Mouse (Mus musculus) lung, adult 2 months (tissue): ENCODE measurements around the gene Tmprss4. TPM values are rescaled to one million over a fixed set of nuclear protein-coding genes. Genes with fewer than 3 reads are reported as not detected.

ENCODE experiments used
- DNase-seq: peaks from one replicate; pipeline ENCODE4 v3.0.0; 2022
- H3K4me1 ChIP-seq: fragments of 200-500 bp; 2 replicates; pipeline ENCODE4 v1.6.1; 2011; ENCODE audit warnings: low read length; ENCODE audit not compliant: control insufficient read depth, insufficient read depth
- H3K4me3 ChIP-seq: fragments of 200-500 bp; replicated peaks from 2 replicates; pipeline ENCODE3; 2011; ENCODE audit warnings: low read depth, mild to moderate bottlenecking, control low read depth, low read length; ENCODE audit errors: extremely low read depth
- CTCF ChIP-seq: fragments of 200-500 bp; IDR thresholded peaks from 2 replicates; pipeline ENCODE4 v1.5.1; 2011; ENCODE audit warnings: mild to moderate bottlenecking, low read length, control low read depth; ENCODE audit not compliant: insufficient read depth
- POLR2A ChIP-seq: fragments of 200-500 bp; IDR thresholded peaks from 2 replicates; pipeline ENCODE4 v1.6.1; 2011; ENCODE audit warnings: low read depth, mild to moderate bottlenecking, control low read depth, low read length, borderline replicate concordance; ENCODE audit errors: extremely low read depth
- WGBS: fragments of 180-500 bp; shearing (Covaris S2); methylation state at CpG from one replicate; pipeline ENCODE4 v1.1.7; 2018; 5-methylcytosine and 5-hydroxymethylcytosine counted together
- polyA plus RNA-seq: library from polyadenylated mRNA; depleted of rRNA; stranded (reverse); fragments of >200 nt; gene quantifications from 2 replicates; pipeline ENCODE4 v1.2.3, GENCODE M21; 2012

Tmprss4 gene
- polyA plus RNA-seq, 1 experiment, result 24.1 TPM

GRCm38 (mm10) chr9:45183266-45183665, 20.6 kb downstream of the Tmprss4 start:
- no peak for DNase-seq
- TF ChIP-seq POLR2A, result no peak
- no peak for TF ChIP-seq CTCF
- no peak overlapping the region for H3K4me3 ChIP-seq
- WGBS, result 78% methylated on average over 6 of the region's 6 CpGs
- no peaks in the 10 kb centered on the region for H3K4me1 ChIP-seq

GRCm38 (mm10) chr9:45182521-45182920, 21.4 kb downstream of the Tmprss4 start:
- no peak for DNase-seq
- no peak for TF ChIP-seq CTCF
- no peak for TF ChIP-seq POLR2A
- no peak overlapping the region for H3K4me3 ChIP-seq
- 40% methylated on average over 3 of the region's 3 CpGs for whole genome bisulfite sequencing
- no peaks in the 10 kb centered on the region for H3K4me1 ChIP-seq

- no peak for DNase-seq
- WGBS, result 2% methylated on average over 2 of the region's 2 CpGs
- TF ChIP-seq POLR2A (no peak), CTCF (no peak)
- H3K4me1 ChIP-seq, result no peaks in the 10 kb centered on the region
- no peak within 1 kb of the TSS for H3K4me3 ChIP-seq
These were observed 22.1 kb downstream of the Tmprss4 start, which contains the start of gene BC049352 for GRCm38 (mm10) chr9:45181770-45182169. TSS of gene BC049352 (plus strand) at chr9:45182007.

- WGBS, result 85% methylated on average over 5 of the region's 5 CpGs
These were observed 24.6 kb downstream of the Tmprss4 start for GRCm38 (mm10) chr9:45179282-45179681.

GRCm38 (mm10) chr9:45173475-45173874, 30.4 kb downstream of the Tmprss4 start:
- no peak for DNase-seq
- 60% methylated on average over 3 of the region's 3 CpGs for WGBS
- Histone ChIP-seq H3K4me1 (no peaks in the 10 kb centered on the region), H3K4me3 (no peak overlapping the region)
- TF ChIP-seq CTCF (no peak), POLR2A (no peak)

More at GRCm38 (mm10) chr9:45179282-45179681, 24.6 kb downstream of the Tmprss4 start:
- H3K4me3 ChIP-seq, result no peak overlapping the region
- DNase-seq, result no peak
- TF ChIP-seq CTCF, result no peak
- no peak for TF ChIP-seq POLR2A
- no peaks in the 10 kb centered on the region for H3K4me1 ChIP-seq

- TF ChIP-seq POLR2A (no peak), CTCF (no peak)
- WGBS, result 81% methylated on average over 1 of the region's 1 CpGs
- DNase-seq, result no peak
- Histone ChIP-seq H3K4me1 (no peaks in the 10 kb centered on the region), H3K4me3 (no peak overlapping the region)
These were observed 32.8 kb downstream of the Tmprss4 start for GRCm38 (mm10) chr9:45171073-45171610.

GRCm38 (mm10) chr9:45170150-45170549, 33.7 kb downstream of the Tmprss4 start:
- DNase-seq, result no peak
- TF ChIP-seq POLR2A (no peak), CTCF (no peak)
- WGBS, result 90% methylated on average over 5 of the region's 5 CpGs
- Histone ChIP-seq H3K4me3 (no peak overlapping the region), H3K4me1 (no peaks in the 10 kb centered on the region)

- no peak for DNase-seq
- Histone ChIP-seq H3K4me3 (no peak overlapping the region), H3K4me1 (no peaks in the 10 kb centered on the region)
- WGBS, result 57% methylated on average over 5 of the region's 5 CpGs
- TF ChIP-seq POLR2A (no peak), CTCF (no peak)
These were observed 36.0 kb downstream of the Tmprss4 start for GRCm38 (mm10) chr9:45167903-45168302.

- DNase-seq, result no peak
- no peaks in the 10 kb centered on the region for H3K4me1 ChIP-seq
- no peak overlapping the region for H3K4me3 ChIP-seq
- 42% methylated on average over 7 of the region's 7 CpGs for WGBS
- TF ChIP-seq CTCF, result no peak
- no peak for TF ChIP-seq POLR2A
These were observed 50.5 kb downstream of the Tmprss4 start for GRCm38 (mm10) chr9:45153361-45153760.

GRCm38 (mm10) chr9:45150933-45151332, 53.0 kb downstream of the Tmprss4 start:
- no peak for TF ChIP-seq POLR2A
- no peak for TF ChIP-seq CTCF
- H3K4me3 ChIP-seq, result no peak overlapping the region
- no peaks in the 10 kb centered on the region for H3K4me1 ChIP-seq
- DNase-seq, result no peak
- WGBS, result 59% methylated on average over 1 of the region's 1 CpGs
